Mouse (Mus musculus) stomach, embryonic 16.5 days (tissue): ENCODE data around the gene Krt23. TPM values are rescaled to one million over a fixed set of nuclear protein-coding genes. Genes with fewer than 3 reads are reported as not detected.
A peak's percentile ranks its signal among the peaks of the same experiment; 100 is the strongest.

Experiments
- ATAC-seq: fragments of 200-750 bp; cut with Nextera tagmentation; 2 replicates; pipeline ENCODE4 v1.8.0; 2017; ENCODE audit warnings: moderate number of reproducible peaks, moderate TSS enrichment; ENCODE audit not compliant: insufficient read depth, low FRiP score
- H3K27ac ChIP-seq: fragments of 300-500 bp; sonication (generic); 2 replicates; pipeline ENCODE4 v1.5.1; 2014; ENCODE audit warnings: low read length
- H3K27me3 ChIP-seq: fragments of 300-500 bp; sonication (generic); 2 replicates; pipeline ENCODE4 v1.6.1; 2014; ENCODE audit warnings: low read length, control low read depth, mixed read lengths; ENCODE audit not compliant: control insufficient read depth, insufficient read depth
- H3K36me3 ChIP-seq: fragments of 300-500 bp; sonication (generic); 2 replicates; pipeline ENCODE4 v1.6.1; 2014; ENCODE audit warnings: low read length; ENCODE audit not compliant: control insufficient read depth, insufficient read depth
- H3K4me1 ChIP-seq: fragments of 300-500 bp; sonication (generic); 2 replicates; pipeline ENCODE4 v1.6.1; 2014; ENCODE audit warnings: low read length, control low read depth, mixed read lengths; ENCODE audit not compliant: control insufficient read depth, insufficient read depth
- H3K4me2 ChIP-seq: fragments of 300-500 bp; sonication (generic); 2 replicates; pipeline ENCODE4 v1.6.1; 2014; ENCODE audit warnings: low read depth, low read length, mixed read lengths
- H3K4me3 ChIP-seq: fragments of 300-500 bp; sonication (generic); replicated peaks from 2 replicates; pipeline ENCODE4 v1.5.1; 2014; ENCODE audit warnings: mild to moderate bottlenecking, low read length
- H3K9ac ChIP-seq: fragments of 300-500 bp; sonication (generic); 2 replicates; pipeline ENCODE4 v1.6.1; 2014; ENCODE audit warnings: low read length
- H3K9me3 ChIP-seq: fragments of 300-500 bp; sonication (generic); replicated peaks from 2 replicates; pipeline ENCODE4 v1.6.1; 2016; ENCODE audit warnings: low read length, control low read depth; ENCODE audit not compliant: control insufficient read depth
- WGBS: fragments of 180-500 bp; shearing (Covaris S2); extraction: QIAGEN DNeasy Blood & Tissue Kit; methylation state at CpG from one replicate; pipeline ENCODE4 v1.1.7; 2014; 5-methylcytosine and 5-hydroxymethylcytosine counted together
- polyA plus RNA-seq: library from polyadenylated mRNA; unstranded; fragments of >200 nt; fragmentation: Nextera tagmentation; extraction: Ambion mirVana; gene quantifications from 2 replicates; pipeline ENCODE4 v1.2.1, GENCODE M21; 2015

Krt23 gene
- polyA plus RNA-seq, 1 experiment from 2014 or later, result 92.1 TPM

GRCm38 (mm10) chr11:99466316-99466715 is 26.6 kb downstream of the Krt23 start:
- no peaks in the 10 kb centered on the region for H3K27me3 ChIP-seq
- H3K27ac ChIP-seq, result peak overlapping the region; percentile 70
- H3K9ac ChIP-seq, result no peak overlapping the region
- no peaks in the 10 kb centered on the region for H3K36me3 ChIP-seq
- H3K9me3 ChIP-seq, result no peaks in the 10 kb centered on the region
- ATAC-seq, result no peak
- 16% methylated on average over 7 of the region's 7 CpGs for WGBS
- no peak overlapping the region for H3K4me2 ChIP-seq
- no peak overlapping the region for H3K4me3 ChIP-seq
- H3K4me1 ChIP-seq, result peaks cover 15% of the 10 kb centered on the region

- 4% methylated on average over 5 of the region's 5 CpGs for WGBS
- Histone ChIP-seq H3K36me3 (no peaks in the 10 kb centered on the region), H3K4me2 (no peak overlapping the region), H3K9ac (no peak overlapping the region), H3K4me3 (no peak overlapping the region), H3K27me3 (no peaks in the 10 kb centered on the region), H3K4me1 (peaks cover 15% of the 10 kb centered on the region), H3K27ac (no peak overlapping the region), H3K9me3 (no peaks in the 10 kb centered on the region)
- no peak for ATAC-seq
Observed at GRCm38 (mm10) chr11:99464836-99465235, 28.1 kb downstream of the Krt23 start.

GRCm38 (mm10) chr11:99463155-99463554 is 29.8 kb downstream of the Krt23 start:
- WGBS, result 9% methylated on average over 8 of the region's 8 CpGs
- ATAC-seq, result no peak

GRCm38 (mm10) chr11:99461736-99462135 is 31.2 kb downstream of the Krt23 start:
- no peak for ATAC-seq
- H3K36me3 ChIP-seq, result no peaks in the 10 kb centered on the region
- no peak overlapping the region for H3K9ac ChIP-seq
- peaks cover 7% of the 10 kb centered on the region; the same call in 1 of the 2 replicates for H3K4me1 ChIP-seq
- peak overlapping the region; percentile 15; the same call in 1 of the 2 replicates for H3K27ac ChIP-seq
- no peak overlapping the region for H3K4me3 ChIP-seq
- 60% methylated on average over 7 of the region's 7 CpGs for WGBS
- no peaks in the 10 kb centered on the region for H3K27me3 ChIP-seq
- no peak overlapping the region for H3K4me2 ChIP-seq
- H3K9me3 ChIP-seq, result no peaks in the 10 kb centered on the region

More at GRCm38 (mm10) chr11:99463155-99463554, 29.8 kb downstream of the Krt23 start:
- Histone ChIP-seq H3K4me2 (no peak overlapping the region), H3K9ac (no peak overlapping the region), H3K4me1 (peaks cover 9% of the 10 kb centered on the region), H3K4me3 (no peak overlapping the region), H3K27me3 (no peaks in the 10 kb centered on the region), H3K27ac (no peak overlapping the region), H3K9me3 (no peaks in the 10 kb centered on the region), H3K36me3 (no peaks in the 10 kb centered on the region)

GRCm38 (mm10) chr11:99458887-99459286 is 34.0 kb downstream of the Krt23 start:
- Histone ChIP-seq H3K9me3 (no peaks in the 10 kb centered on the region), H3K4me2 (no peak overlapping the region), H3K4me1 (no peaks in the 10 kb centered on the region), H3K4me3 (no peak overlapping the region), H3K27ac (peak overlapping the region; percentile 29; the same call in 1 of the 2 replicates), H3K36me3 (no peaks in the 10 kb centered on the region), H3K9ac (no peak overlapping the region), H3K27me3 (no peaks in the 10 kb centered on the region)
- 38% methylated on average over 7 of the region's 7 CpGs for WGBS
- ATAC-seq, result peak; percentile 75; the same call in 1 of the 2 replicates

- Histone ChIP-seq H3K9me3 (no peaks in the 10 kb centered on the region), H3K9ac (no peak overlapping the region), H3K4me1 (no peaks in the 10 kb centered on the region), H3K4me3 (no peak overlapping the region), H3K27ac (peak overlapping the region; percentile 34; the same call in 1 of the 2 replicates), H3K36me3 (no peaks in the 10 kb centered on the region), H3K27me3 (no peaks in the 10 kb centered on the region), H3K4me2 (no peak overlapping the region)
- 62% methylated on average over 10 of the region's 10 CpGs for WGBS
- ATAC-seq, result no peak
Observed at GRCm38 (mm10) chr11:99454759-99455158, 38.2 kb downstream of the Krt23 start.

GRCm38 (mm10) chr11:99454044-99454443 is 38.9 kb downstream of the Krt23 start:
- no peaks in the 10 kb centered on the region for H3K9me3 ChIP-seq
- no peak; the same call in 1 of the 2 replicates for ATAC-seq
- H3K36me3 ChIP-seq, result no peaks in the 10 kb centered on the region

GRCm38 (mm10) chr11:99448769-99449168 is 44.2 kb downstream of the Krt23 start:
- Histone ChIP-seq H3K36me3 (no peaks in the 10 kb centered on the region), H3K27me3 (no peaks in the 10 kb centered on the region), H3K4me1 (no peaks in the 10 kb centered on the region), H3K4me2 (no peak overlapping the region), H3K9ac (no peak overlapping the region), H3K9me3 (no peaks in the 10 kb centered on the region), H3K4me3 (no peak overlapping the region), H3K27ac (no peak overlapping the region)
- ATAC-seq, result no peak
- WGBS, result 39% methylated on average over 2 of the region's 2 CpGs

More at GRCm38 (mm10) chr11:99454044-99454443, 38.9 kb downstream of the Krt23 start:
- Histone ChIP-seq H3K27me3 (no peaks in the 10 kb centered on the region), H3K4me2 (no peak overlapping the region), H3K27ac (no peak overlapping the region), H3K4me1 (no peaks in the 10 kb centered on the region), H3K9ac (no peak overlapping the region), H3K4me3 (no peak overlapping the region)
- 72% methylated on average over 4 of the region's 4 CpGs for WGBS

- no peaks in the 10 kb centered on the region for H3K27me3 ChIP-seq
- no peaks in the 10 kb centered on the region for H3K9me3 ChIP-seq
- H3K4me3 ChIP-seq, result no peak overlapping the region
- no peak overlapping the region for H3K9ac ChIP-seq
- no peaks in the 10 kb centered on the region for H3K36me3 ChIP-seq
- WGBS, result 31% methylated on average over 8 of the region's 8 CpGs
- H3K4me1 ChIP-seq, result no peaks in the 10 kb centered on the region; the same call in 1 of the 2 replicates
- no peak overlapping the region for H3K4me2 ChIP-seq
- ATAC-seq, result no peak; the same call in 1 of the 2 replicates
- H3K27ac ChIP-seq, result no peak overlapping the region
Observed at GRCm38 (mm10) chr11:99441220-99441619, 51.7 kb downstream of the Krt23 start.
